Mouse (Mus musculus) right cerebral cortex, postnatal 10 days (tissue): ENCODE data around the gene Gm7075.
"Not testable (repeated sequence)": the region's sequence is repeated elsewhere in the genome, so short reads cannot be mapped to it uniquely, and the experiment has no call there.

Experiments used
- DNase-seq, 2 experiments: peaks; one replicate each; pipeline ENCODE4 v3.0.0; 2021; ENCODE audit warnings: low spot score in 2 of 2

The Gm7075 gene

DNA sequence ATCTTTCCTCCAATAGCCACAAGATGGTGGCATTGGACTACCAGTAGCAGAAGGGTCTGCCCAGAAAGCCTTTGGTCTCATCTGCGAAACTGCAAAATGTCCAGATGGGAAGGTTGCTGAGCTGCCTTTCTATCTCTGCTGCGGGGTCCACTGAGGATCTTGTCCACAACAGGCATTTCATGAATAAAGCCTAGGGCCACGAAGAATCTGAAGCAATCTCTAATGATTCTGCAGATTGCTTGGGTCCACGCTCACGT lies 1.1 kb upstream of the Gm7075 start:
- peak in 1 of 2 experiments; percentile 45 for DNase-seq

DNA sequence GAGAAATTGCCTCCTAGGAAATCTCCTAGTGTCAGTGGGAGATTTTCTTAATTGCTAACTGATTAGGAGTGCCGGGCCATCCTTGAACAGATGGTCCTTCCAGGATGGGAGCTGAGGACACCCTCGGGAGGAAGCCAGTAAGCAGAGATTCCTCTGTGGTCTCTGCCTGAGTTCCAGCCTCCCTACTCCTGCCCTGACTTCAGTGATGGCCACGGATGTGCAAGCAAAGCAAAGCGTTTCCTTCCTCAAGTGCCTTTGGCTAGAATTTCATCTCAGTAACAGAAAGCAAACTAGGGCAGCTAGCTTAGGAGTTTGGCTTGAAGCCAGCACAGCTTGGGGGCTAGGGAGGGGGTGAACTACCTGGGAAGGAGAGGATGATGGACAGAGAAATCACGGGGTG lies 4.5 kb downstream of the Gm7075 start:
- DNase-seq: no peak

GRCm38 (mm10) chr10:63415850-63416249 lies 5.7 kb downstream of the Gm7075 start:
- no peak for DNase-seq

- no peak for DNase-seq
Observed at GRCm38 (mm10) chr10:63415287-63415686, 6.3 kb downstream of the Gm7075 start.

GRCm38 (mm10) chr10:63412756-63413155 lies 8.8 kb downstream of the Gm7075 start:
- no peak for DNase-seq

DNA sequence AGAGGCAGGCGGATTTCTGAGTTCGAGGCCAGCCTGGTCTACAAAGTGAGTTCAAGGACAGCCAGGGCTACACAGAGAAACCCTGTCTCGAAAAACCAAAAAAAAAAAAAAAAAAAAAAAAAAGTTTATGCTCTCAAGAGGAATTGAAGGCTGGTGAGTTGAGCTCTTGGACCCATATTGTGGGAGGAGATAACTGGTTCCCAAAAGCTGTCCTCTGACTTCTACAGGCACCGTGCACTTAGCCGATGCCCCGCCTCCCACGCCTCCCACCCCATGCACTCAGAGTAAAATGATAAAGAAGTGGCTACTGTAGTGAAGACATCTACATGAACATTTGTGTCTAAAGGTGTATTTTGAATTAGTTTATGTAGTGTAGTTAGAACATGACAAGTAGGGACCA lies 9.9 kb downstream of the Gm7075 start:
- DNase-seq: not testable (repeated sequence)

GRCm38 (mm10) chr10:63410162-63410956 lies 11.2 kb downstream of the Gm7075 start:
- no peak for DNase-seq

- DNase-seq: peak in 1 of 2 experiments; percentile 15
Observed at GRCm38 (mm10) chr10:63403636-63404035, 18.0 kb downstream of the Gm7075 start.

DNA sequence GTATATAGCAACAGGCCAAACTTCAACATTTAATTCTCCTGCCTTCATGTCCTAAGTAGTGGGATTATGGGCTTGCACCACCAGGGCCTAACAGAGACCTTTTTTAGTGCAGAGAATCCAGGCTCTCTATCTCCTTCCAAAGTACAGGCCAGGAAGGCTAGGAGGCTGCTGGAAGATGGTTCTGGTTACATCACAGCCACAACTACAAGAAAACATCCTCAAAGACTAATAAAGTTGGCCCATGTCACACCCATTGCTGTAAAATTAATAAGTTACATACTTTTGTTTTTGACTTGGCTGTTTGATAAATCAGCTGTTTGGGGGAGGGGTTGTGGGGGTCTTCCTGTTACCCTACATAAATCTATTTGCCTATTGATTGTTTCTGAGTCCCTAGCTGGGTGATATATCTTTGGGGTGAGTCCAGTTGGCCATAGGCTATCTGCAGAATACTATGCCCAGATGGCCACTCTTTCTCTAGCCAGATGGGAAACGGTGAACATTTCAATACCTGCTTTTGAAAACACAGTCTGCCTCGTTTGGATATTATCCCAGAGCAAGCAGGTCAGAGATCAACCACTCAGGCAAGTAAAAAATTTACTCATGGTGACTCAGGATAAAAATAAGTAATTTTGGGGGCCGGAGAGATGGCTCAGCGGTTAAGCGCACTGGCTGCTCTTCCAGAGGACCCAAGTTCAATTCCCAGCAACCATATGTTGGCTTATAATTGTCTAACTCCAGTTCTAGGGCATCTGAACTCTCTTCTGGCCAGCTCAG lies 18.7 kb downstream of the Gm7075 start:
- peak in 1 of 2 experiments; percentile 1 for DNase-seq

- DNase-seq: peak in 1 of 2 experiments; percentile 12
Observed at GRCm38 (mm10) chr10:63396963-63397362, 24.6 kb downstream of the Gm7075 start.

DNA sequence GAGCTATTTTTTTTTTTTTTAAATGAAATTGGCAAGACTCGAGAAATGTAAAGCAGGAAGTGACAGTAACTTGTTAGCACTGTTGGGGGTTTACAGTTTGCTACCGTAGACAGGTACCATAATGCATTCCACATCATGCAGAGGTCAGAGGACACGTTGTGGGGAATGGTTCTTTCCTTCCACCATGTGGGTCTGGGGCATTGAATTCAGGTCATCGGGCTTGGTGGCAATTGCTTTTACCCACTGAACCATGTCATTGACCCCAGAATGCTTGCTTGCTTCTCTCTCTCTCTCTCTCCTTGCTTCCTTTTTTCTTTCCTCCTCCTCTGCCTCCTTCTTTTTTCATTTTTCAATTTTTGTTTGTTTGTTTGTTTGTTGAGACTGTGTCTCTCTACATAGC lies 32.6 kb downstream of the Gm7075 start:
- peak in 1 of 2 experiments; percentile 6 for DNase-seq

DNA sequence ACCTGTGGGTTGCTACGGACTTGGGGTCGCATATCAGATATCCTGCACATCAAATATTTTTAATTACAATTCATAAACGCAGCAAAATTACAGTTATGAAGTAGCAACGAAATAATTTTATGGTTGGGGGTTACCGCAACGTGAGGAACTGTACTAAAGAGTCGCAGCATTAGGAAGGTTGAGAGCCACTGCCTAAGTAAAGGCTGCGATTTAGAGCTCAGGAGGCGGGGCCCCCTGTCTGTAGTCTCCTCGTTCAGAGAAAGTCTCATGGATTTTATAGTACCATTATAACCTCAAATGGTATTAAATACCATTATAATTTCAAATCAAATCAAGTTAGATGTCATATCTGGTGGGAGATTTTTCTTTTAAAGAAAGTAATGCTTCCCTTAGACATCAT lies 34.6 kb downstream of the Gm7075 start:
- no peak for DNase-seq

GRCm38 (mm10) chr10:63386444-63386843 lies 35.1 kb downstream of the Gm7075 start:
- DNase-seq: peak; percentile 91 to 93

- DNase-seq: not testable (repeated sequence)
Observed at GRCm38 (mm10) chr10:63385897-63386296, 35.7 kb downstream of the Gm7075 start.

GRCm38 (mm10) chr10:63382372-63383279 lies 39.0 kb downstream of the Gm7075 start, which contains the start of gene Dnajc12:
Dnajc12 (plus strand) TSS chr10:63382443.
- peak; percentile 91 to 93 for DNase-seq

DNA sequence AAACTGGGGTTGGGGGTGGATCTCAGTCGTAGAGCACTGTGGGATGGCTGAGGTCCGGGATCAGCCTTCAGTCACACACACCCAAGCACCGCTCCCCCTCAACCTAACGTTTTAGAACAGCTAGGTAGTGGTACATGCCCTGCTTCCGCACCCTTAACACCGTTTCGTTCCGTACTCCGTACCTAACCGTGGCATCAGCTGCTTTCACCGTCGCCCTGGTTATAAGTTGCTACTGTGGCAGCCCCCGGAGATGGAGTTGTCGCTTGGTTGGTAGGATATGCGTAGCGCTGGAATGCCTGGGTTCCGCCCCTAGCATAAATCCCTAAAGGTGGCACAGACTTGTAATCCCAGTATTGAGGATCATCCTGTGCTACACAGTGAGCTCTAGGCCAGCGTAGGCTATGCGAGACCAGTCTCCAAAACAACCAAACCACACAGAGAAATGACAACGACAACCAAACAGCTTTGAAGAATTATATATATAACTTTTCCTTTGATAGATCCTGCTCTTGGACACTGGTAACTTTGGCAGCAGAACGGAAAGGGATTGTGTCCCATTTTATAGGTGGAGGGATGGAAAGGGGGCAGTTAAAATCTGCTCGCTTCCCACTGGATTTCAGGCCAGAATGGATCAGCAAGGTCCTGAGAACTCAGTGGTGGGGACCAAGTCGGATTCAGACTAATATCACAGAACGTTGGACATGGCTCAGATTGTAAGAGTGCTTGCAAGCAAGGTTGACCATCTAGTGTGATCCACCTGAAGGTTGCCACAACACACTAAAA lies 39.9 kb downstream of the Gm7075 start, which contains the start of gene Sirt1:
Sirt1 (minus strand) TSS at position 207 of the 783 bp plus-strand sequence.
- no peak for DNase-seq

GRCm38 (mm10) chr10:63378948-63379680 lies 42.5 kb downstream of the Gm7075 start:
- DNase-seq: no peak

DNA sequence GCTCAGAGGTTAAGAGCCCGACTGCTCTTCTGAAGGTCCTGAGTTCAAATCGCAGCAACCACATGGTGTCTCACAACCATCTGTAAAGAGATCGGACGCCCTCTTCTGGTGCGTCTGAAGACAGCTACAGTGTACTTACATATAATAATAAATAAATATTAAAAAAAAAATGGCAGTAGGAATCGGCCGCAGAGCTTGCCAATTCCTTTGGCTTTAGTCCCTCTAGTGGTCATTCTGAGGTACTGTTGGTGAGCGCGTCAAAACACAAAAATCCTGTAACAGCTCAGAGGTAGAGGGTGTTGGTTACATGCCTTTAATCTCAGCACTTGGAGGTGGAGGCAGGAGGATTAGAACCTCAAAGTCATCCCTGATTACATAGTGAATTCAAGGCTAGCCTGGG lies 44.1 kb downstream of the Gm7075 start:
- DNase-seq: peak; percentile 66 to 74

- DNase-seq: no peak
Observed at GRCm38 (mm10) chr10:63376303-63376702, 45.3 kb downstream of the Gm7075 start.
